Mouse (Mus musculus) heart, embryonic 16.5 days (tissue): ENCODE data around the gene Elof1. TPM values are rescaled to one million over a fixed set of nuclear protein-coding genes. Genes with fewer than 3 reads are reported as not detected.
"Not testable (repeated sequence)": the region's sequence is repeated elsewhere in the genome, so short reads cannot be mapped to it uniquely, and the experiment has no call there.

Experiments used
- ATAC-seq: fragments of 200-750 bp; cut with Nextera tagmentation; replicated peaks from 2 replicates; pipeline ENCODE4 v1.8.0; 2017; ENCODE audit warnings: moderate number of reproducible peaks; ENCODE audit not compliant: insufficient read depth, low FRiP score; ENCODE audit errors: extremely low read depth
- H3K27ac ChIP-seq: fragments of 300-500 bp; sonication (generic); 2 replicates; pipeline ENCODE4 v1.5.1; 2014; ENCODE audit warnings: mild to moderate bottlenecking, low read length, control low read depth, moderate library complexity
- H3K27me3 ChIP-seq: fragments of 300-500 bp; sonication (generic); 2 replicates; pipeline ENCODE4 v1.6.1; 2014; ENCODE audit warnings: low read length, mixed read lengths; ENCODE audit not compliant: control insufficient read depth, insufficient read depth
- H3K36me3 ChIP-seq: fragments of 300-500 bp; sonication (generic); 2 replicates; pipeline ENCODE4 v1.6.1; 2014; ENCODE audit not compliant: control insufficient read depth, insufficient read depth
- H3K4me1 ChIP-seq: fragments of 300-500 bp; sonication (generic); 2 replicates; pipeline ENCODE4 v1.6.1; 2014; ENCODE audit warnings: low read length, mixed read lengths; ENCODE audit not compliant: control insufficient read depth, insufficient read depth
- H3K4me2 ChIP-seq: fragments of 300-500 bp; sonication (generic); 2 replicates; pipeline ENCODE4 v1.6.1; 2014; ENCODE audit warnings: low read depth, mild to moderate bottlenecking, control low read depth, low read length
- H3K4me3 ChIP-seq: fragments of 300-500 bp; sonication (generic); 2 replicates; pipeline ENCODE4 v1.5.1; 2014; ENCODE audit warnings: mild to moderate bottlenecking, control low read depth, low read length
- H3K9ac ChIP-seq: fragments of 300-500 bp; sonication (generic); 2 replicates; pipeline ENCODE4 v1.6.1; 2014; ENCODE audit warnings: low read length, control low read depth
- H3K9me3 ChIP-seq: fragments of 300-500 bp; sonication (generic); replicated peaks from 2 replicates; pipeline ENCODE4 v1.6.1; 2016; ENCODE audit warnings: low read length; ENCODE audit not compliant: control insufficient read depth
- WGBS: fragments of 180-500 bp; shearing (Covaris S2); extraction: QIAGEN DNeasy Blood & Tissue Kit; methylation state at CpG from one replicate; pipeline ENCODE4 v1.1.7; 2014; 5-methylcytosine and 5-hydroxymethylcytosine counted together
- polyA plus RNA-seq: library from polyadenylated mRNA; unstranded; fragments of >200 nt; fragmentation: Nextera tagmentation; extraction: Ambion mirVana; gene quantifications from 2 replicates; pipeline ENCODE4 v1.2.1, GENCODE M21; 2015

The Elof1 gene
- polyA plus RNA-seq, 1 experiment from 2014 or later = 111 TPM

DNA sequence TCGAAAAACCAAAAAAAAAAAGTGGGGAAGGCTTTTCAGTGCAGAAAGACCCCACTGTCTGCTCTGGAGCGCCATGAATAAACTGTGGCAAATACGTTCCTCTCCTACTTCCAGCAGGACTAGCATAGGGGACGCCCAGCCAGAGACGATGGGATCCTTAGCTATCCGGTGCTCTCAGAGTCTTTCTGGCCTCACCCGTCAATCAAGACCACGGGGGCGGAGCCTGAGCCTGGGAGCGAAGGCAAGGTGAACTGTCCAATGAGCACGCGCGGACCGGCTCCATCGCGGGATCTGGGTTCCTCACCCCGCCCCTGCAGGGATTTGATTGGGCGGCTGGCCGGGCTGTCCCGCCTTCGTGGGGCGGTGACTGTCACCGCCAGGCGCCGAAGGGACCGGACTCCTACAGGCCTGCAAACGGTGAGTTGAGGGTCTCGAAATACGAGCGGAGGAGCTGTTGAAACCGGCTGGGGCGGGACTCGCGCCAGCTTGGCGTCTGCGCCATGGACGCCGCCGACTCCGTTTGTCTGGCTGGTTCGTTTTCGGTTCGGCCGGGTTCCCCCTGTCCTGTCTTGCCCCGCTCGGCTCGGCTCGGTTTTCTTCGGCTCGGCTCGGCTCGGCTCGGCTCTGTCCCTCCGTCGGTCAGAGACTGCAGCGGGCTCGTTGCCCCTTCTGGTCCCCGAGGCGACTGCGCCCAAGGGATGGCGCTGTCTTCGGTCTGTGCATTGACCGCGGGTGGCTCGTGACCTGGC, 39.7 kb upstream of the Elof1 start, which contains the start of gene Pigyl:
Gene Pigyl, plus strand, starts transcription at position 350 of the 749 bp plus-strand sequence.
- Histone ChIP-seq H3K9me3 (peaks cover 5% of the 10 kb centered on the region; the same call in 1 of the 2 replicates), H3K4me1 (peaks cover 17% of the 10 kb centered on the region), H3K4me3 (peak within 1 kb of the TSS; percentile 71), H3K27me3 (no peaks in the 10 kb centered on the region), H3K4me2 (peak within 1 kb of the TSS; percentile 65), H3K9ac (peak within 1 kb of the TSS; percentile 85), H3K27ac (peak within 1 kb of the TSS; percentile 81), H3K36me3 (no peaks in the 10 kb centered on the region)
- under 1% methylated on average over 64 of the region's 65 CpGs for WGBS
- ATAC-seq = peak; percentile 99

DNA sequence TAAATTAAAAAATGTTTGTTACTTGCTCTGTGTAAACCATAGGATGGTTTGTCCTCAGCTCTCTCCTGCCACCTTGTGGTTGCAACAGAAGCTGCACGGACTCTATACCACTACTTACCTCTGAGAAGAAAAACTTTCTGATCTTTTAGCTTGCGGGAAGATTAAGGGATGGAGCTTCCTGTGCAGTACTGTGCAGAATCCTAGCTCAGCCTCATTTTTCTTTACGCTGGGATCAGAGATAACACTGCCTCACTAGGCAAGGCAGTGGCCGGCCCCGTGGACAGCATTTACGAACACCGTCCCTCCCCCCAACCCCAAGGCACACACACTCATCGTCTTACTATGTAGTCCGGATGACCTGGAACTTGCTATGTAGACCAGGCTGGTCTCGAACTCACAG, 38.6 kb upstream of the Elof1 start:
- peak overlapping the region; percentile 65 for H3K4me2 ChIP-seq
- H3K9ac ChIP-seq = peak overlapping the region; percentile 67
- H3K4me3 ChIP-seq = peak overlapping the region; percentile 29
- no peaks in the 10 kb centered on the region for H3K36me3 ChIP-seq
- H3K4me1 ChIP-seq = peaks cover 17% of the 10 kb centered on the region
- peak; percentile 7; the same call in 1 of the 2 replicates for ATAC-seq
- 0 out of 2 replicates have a peak overlapping the region, but pooled peaks have one; percentile 47 for H3K27ac ChIP-seq
- no peaks in the 10 kb centered on the region for H3K27me3 ChIP-seq
- H3K9me3 ChIP-seq = peaks cover 5% of the 10 kb centered on the region; the same call in 1 of the 2 replicates
- 14% methylated on average over 10 of the region's 10 CpGs for WGBS

DNA sequence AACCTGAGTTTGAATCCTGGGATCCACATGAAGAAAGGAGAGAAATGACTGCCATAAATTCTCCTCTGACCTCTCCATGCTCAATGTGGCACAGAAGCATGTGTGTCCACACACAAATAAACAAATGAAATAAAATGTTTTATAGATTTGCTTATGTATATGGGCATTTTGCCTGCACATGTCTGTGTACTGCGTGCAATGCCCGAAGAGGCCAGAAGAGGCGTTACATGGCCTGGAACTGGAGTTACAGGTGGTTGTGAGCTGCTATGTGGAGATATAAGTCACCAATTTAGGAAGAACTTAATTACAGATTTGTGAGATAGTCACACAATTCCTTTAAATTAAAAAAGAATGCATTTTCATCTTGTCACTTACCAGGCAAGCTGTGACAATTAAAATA, 36.8 kb upstream of the Elof1 start:
- WGBS = 93% methylated on average over 3 of the region's 3 CpGs
- no peak for ATAC-seq

DNA sequence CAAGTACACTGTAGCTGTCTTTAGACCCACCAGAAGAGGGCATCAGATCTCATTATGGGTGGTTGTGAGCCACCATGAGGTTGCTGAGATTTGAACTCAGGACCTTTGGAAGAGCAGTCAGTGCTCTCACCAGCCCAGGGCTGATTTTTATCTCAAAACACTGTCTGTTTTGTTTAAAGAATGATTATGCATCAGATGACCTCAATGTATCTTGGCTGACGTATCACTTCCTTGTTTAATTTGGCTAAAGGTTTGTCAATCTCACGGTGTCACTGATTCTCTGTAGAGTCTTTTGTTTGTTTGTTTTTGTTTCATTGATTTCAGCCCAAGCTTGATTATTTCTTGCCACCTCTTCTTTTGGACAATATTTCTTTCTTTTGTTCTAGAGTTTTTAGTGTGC, 34.0 kb upstream of the Elof1 start:
- H3K27ac ChIP-seq = no peak overlapping the region
- 72% methylated on average over 2 of the region's 2 CpGs for WGBS
- no peak overlapping the region for H3K9ac ChIP-seq
- H3K4me3 ChIP-seq = no peak overlapping the region
- H3K4me2 ChIP-seq = no peak overlapping the region
- no peaks in the 10 kb centered on the region for H3K36me3 ChIP-seq
- H3K4me1 ChIP-seq = peaks cover 4% of the 10 kb centered on the region
- H3K9me3 ChIP-seq = peaks cover 5% of the 10 kb centered on the region
- no peak for ATAC-seq
- H3K27me3 ChIP-seq = no peaks in the 10 kb centered on the region

More for the DNA sequence above, 36.8 kb upstream of the Elof1 start:
- Histone ChIP-seq H3K9me3 (peaks cover 5% of the 10 kb centered on the region; the same call in 1 of the 2 replicates), H3K36me3 (no peaks in the 10 kb centered on the region), H3K4me1 (peaks cover 17% of the 10 kb centered on the region), H3K9ac (no peak overlapping the region), H3K27me3 (no peaks in the 10 kb centered on the region), H3K4me2 (no peak overlapping the region), H3K27ac (no peak overlapping the region), H3K4me3 (no peak overlapping the region)

DNA sequence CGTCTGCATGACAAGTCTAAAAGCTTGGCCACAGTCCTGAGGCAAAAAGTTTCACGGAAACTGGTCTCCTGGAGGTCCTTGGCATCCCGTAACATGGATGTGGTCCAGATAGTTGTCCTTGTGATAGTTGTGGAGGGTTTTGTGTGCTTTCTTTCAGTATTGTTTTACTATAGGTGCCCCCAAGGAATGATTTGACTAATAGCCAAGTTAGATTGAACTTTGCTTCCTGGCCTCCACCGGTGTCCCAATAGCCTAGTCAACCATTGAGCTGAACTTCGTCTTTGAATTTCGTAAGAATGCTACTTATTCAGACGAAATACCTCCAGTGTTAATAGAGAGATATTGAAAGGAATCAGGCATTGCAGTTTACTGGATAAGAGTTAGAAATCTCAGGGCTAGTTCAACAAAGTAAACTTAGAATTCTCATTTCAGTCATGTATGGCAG, 33.3 kb upstream of the Elof1 start:
- H3K27me3 ChIP-seq, H3K27ac ChIP-seq, H3K4me3 ChIP-seq, H3K9ac ChIP-seq, ATAC-seq, H3K36me3 ChIP-seq, H3K4me2 ChIP-seq, H3K9me3 ChIP-seq, H3K4me1 ChIP-seq: not testable (repeated sequence)
- WGBS = 76% methylated on average over 7 of the region's 7 CpGs

DNA sequence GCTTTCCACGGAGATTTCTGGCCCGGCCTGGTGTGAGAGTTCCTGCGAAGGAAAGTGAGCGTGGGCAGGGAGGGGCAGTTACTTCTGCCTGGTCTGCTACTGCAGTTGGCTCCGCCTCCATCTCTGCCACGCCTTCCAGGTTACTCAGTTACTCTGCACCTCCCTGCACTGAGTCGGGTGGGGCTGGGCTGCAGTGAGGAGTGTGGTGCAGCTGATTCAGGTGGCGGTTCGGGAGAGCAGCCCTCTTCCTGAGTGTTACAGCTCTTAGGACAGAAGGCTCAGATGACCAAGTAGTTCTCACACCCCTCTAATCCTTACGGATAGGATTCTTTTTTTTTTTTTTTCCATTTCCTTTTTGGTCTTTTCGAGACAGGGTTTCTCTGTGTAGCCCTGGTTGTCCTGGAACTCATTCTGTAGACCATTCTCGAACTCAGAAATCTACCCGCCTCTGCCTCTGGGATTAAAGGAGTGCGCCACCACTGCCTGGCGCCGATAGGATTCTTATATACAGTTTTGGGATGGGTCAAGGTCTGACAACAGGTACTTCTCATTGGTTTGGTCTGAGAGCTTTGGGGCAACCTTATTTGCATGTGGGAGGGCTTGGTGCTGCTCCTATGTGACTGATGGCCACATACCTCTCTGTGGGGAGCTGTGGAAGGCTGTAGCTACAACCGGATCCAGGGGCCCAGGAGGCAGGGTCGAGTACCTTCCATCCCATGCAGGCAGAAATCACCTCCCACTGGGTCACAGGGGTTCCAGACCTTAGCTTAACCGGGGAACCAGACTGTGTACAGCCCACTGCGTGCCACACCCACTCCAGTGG, 32.7 kb upstream of the Elof1 start:
- no peak for ATAC-seq
- H3K4me1 ChIP-seq = no peaks in the 10 kb centered on the region
- no peak overlapping the region for H3K4me3 ChIP-seq
- H3K27me3 ChIP-seq = no peaks in the 10 kb centered on the region
- H3K4me2 ChIP-seq = no peak overlapping the region
- no peaks in the 10 kb centered on the region for H3K36me3 ChIP-seq
- H3K27ac ChIP-seq = no peak overlapping the region
- no peak overlapping the region for H3K9ac ChIP-seq
- WGBS = 70% methylated on average over 20 of the region's 20 CpGs
- H3K9me3 ChIP-seq = peaks cover 5% of the 10 kb centered on the region

DNA sequence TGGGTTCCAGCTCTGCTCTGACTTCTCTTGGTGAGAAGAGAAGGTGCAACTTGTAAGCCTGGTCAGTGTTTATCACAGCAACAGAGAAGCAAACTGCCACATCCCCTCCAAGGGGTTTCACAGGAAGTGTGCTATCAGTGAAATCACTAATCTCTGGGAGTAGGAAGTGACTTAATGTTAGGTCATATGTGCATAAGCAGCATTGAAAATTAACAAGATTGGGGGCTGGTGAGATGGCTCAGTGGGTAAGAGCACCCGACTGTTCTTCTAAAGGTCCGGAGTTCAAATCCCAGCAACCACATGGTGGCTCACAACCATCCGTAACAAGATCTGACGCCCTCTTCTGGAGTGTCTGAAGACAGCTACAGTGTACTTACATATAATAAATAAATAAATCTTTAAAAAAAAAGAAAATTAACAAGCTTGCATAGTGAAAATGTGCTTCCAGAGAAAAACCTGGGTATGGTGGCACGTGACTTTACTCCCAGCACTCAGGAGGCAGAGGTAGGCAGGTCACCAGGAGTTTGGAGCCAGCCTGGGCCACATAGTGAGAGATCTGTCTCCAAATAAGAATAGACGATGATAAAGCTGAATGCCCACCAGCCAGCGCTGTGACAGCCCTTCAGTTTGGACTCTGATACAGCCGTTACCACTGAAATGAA, 27.5 kb upstream of the Elof1 start:
- 74% methylated on average over 7 of the region's 8 CpGs for WGBS
- ATAC-seq = no peak

DNA sequence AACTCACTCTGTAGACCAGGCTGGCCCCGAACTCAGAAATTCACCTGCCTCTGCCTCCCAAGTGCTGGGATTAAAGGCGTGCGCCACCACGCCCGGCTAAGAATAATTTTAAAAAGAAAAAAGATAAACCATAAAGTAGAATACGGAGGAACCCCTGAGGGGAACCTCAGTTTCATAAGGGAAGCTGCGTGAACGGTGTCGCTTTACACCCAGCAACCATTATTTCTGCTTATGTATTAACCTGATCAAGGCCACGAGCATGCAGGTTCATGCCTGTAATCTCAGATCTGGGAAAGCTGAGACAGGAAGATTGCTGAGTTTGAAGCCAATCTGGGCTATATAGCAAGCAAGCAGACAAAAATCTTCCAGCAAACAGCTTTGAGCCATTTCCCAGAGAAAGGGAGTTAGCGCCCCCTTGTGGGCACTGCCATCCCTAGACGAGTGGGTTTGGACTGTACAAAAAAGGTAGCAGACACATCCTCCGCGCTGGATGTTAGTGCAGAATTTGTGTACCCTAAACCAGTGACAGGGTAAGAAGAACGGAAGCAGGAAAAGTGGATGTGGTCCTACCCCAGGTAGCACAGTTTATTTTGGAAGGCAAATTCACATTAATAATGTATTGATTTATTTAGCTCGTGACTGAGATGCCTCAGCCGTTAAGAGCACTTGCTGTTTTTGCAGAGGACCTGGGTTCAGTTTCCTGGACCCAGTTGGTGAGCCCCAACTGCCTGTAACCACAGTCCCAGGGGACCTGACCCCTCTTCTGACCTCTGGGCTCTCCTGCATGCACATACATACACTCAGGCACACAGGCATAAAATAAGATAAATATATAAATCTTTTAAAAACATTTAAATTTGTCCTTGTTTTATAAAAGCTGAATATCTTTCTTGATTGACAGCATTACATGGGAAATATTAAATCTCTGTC, 26.4 kb upstream of the Elof1 start:
- ATAC-seq = no peak
- no peaks in the 10 kb centered on the region for H3K4me1 ChIP-seq
- H3K4me3 ChIP-seq = no peak overlapping the region
- H3K27me3 ChIP-seq = no peaks in the 10 kb centered on the region
- 47% methylated on average over 17 of the region's 17 CpGs for WGBS
- H3K4me2 ChIP-seq = no peak overlapping the region
- no peak overlapping the region for H3K27ac ChIP-seq
- H3K36me3 ChIP-seq = no peaks in the 10 kb centered on the region
- no peaks in the 10 kb centered on the region; the same call in 1 of the 2 replicates for H3K9me3 ChIP-seq
- no peak overlapping the region for H3K9ac ChIP-seq

More for the DNA sequence above, 27.5 kb upstream of the Elof1 start:
- H3K4me2 ChIP-seq = no peak overlapping the region
- no peaks in the 10 kb centered on the region for H3K36me3 ChIP-seq
- H3K4me3 ChIP-seq = no peak overlapping the region
- H3K4me1 ChIP-seq = no peaks in the 10 kb centered on the region
- no peak overlapping the region for H3K27ac ChIP-seq
- H3K27me3 ChIP-seq = no peaks in the 10 kb centered on the region
- no peaks in the 10 kb centered on the region; the same call in 1 of the 2 replicates for H3K9me3 ChIP-seq
- no peak overlapping the region for H3K9ac ChIP-seq
